ENCODE assay signal across 8 mouse cellular contexts in the genomic region with DNA sequence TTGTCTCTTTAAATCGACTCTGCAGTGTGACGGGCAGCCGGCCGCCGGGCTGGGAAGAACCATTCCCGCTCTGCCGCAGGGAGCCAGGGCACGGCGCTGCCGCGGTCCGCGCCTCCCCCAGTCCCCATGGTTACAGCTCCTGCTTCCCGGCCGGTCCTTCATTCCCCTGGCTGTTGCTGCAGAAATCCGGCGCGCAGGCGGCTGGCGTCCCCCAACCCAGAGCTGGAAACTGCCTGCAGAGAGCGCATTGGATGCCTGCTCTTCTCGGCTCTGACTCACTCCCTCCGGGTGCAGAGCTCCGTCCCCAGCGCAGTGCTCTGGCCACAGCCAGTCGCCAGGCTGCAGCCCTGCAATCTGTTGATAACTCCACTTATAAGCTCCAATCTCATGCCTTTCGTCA. TPM values are rescaled to one million over a fixed set of nuclear protein-coding genes. Genes with fewer than 3 reads are reported as not detected.
A peak's percentile ranks its signal among the peaks of the same experiment; 100 is the strongest.
DNase-seq lines count a peak whose midpoint lies in the region; ATAC-seq and TF ChIP-seq lines count a peak whose summit lies in the region.

A gene (plus strand): TSS at position 139 of the 400 bp plus-strand sequence.

- 3% methylated on average over 27 of the region's 27 CpGs for WGBS in liver, postnatal 0 days (ENCODE audit: insufficient replicate concordance)
- whole genome bisulfite sequencing in embryonic facial prominence, embryonic 13.5 days = 1% methylated on average over 27 of the region's 27 CpGs
- under 1% methylated on average over 27 of the region's 27 CpGs for WGBS in heart, adult 2 months
- 4% methylated on average over 27 of the region's 27 CpGs for WGBS in liver, embryonic 11.5 days

- no peaks in the 10 kb centered on the region for H3K4me1 ChIP-seq in liver, postnatal 0 days (ENCODE audit: insufficient read depth)
- peaks cover 14% of the 10 kb centered on the region for H3K4me1 ChIP-seq in embryonic facial prominence, embryonic 13.5 days
- H3K4me1 ChIP-seq in heart, adult 2 months (ENCODE audit: control insufficient read depth, insufficient read depth, low read length) = no peaks in the 10 kb centered on the region
- no peaks in the 10 kb centered on the region for H3K4me1 ChIP-seq in liver, embryonic 11.5 days (replicated peaks; ENCODE audit: control insufficient read depth, insufficient read depth, low read length)

- H3K4me3 ChIP-seq in liver, postnatal 0 days (ENCODE audit: low read depth, low read length) = no peak within 1 kb of the TSS
- H3K4me3 ChIP-seq in embryonic facial prominence, embryonic 13.5 days = peak within 1 kb of the TSS; percentile 29
- peak within 1 kb of the TSS; percentile 2; the same call in 1 of the 2 replicates for H3K4me3 ChIP-seq in heart, adult 2 months
- H3K4me3 ChIP-seq in liver, embryonic 11.5 days (ENCODE audit: low read depth, low read length) = no peak within 1 kb of the TSS

- H3K27me3 ChIP-seq in liver, postnatal 0 days (ENCODE audit: insufficient read depth, low read length) = peaks cover 18% of the 10 kb centered on the region
- H3K27me3 ChIP-seq in embryonic facial prominence, embryonic 13.5 days = peaks cover 53% of the 10 kb centered on the region
- H3K27me3 ChIP-seq in heart, adult 2 months (ENCODE audit: control insufficient read depth, insufficient read depth, low read length) = no peaks in the 10 kb centered on the region
- H3K27me3 ChIP-seq in liver, embryonic 11.5 days (replicated peaks; ENCODE audit: control insufficient read depth, insufficient read depth, low read length) = peaks cover 30% of the 10 kb centered on the region

- TF ChIP-seq POLR2A in heart, adult 2 months (IDR thresholded peaks at IDR 0.05; ENCODE audit: insufficient read depth, low read depth, low read length) = no peak

- TF ChIP-seq EP300 in liver, postnatal 0 days (IDR thresholded peaks at IDR 0.05; ENCODE audit: low read depth) = no peak
- no peak for TF ChIP-seq EP300 in heart, adult 2 months (IDR thresholded peaks at IDR 0.05; ENCODE audit: insufficient read depth, low read depth, low read length)

- no peaks in the 10 kb centered on the region for H3K36me3 ChIP-seq in liver, postnatal 0 days (replicated peaks; ENCODE audit: insufficient read depth, low read length)
- no peaks in the 10 kb centered on the region for H3K36me3 ChIP-seq in embryonic facial prominence, embryonic 13.5 days
- H3K36me3 ChIP-seq in heart, adult 2 months (ENCODE audit: control insufficient read depth, insufficient read depth, low read length) = no peaks in the 10 kb centered on the region
- H3K36me3 ChIP-seq in liver, embryonic 11.5 days (ENCODE audit: control insufficient read depth, insufficient read depth, low read length) = no peaks in the 10 kb centered on the region

- DNase-seq in liver = peak; percentile 33
- DNase-seq in liver, postnatal 0 days = no peak
- DNase-seq in heart, adult 2 months = peak; percentile 60 to 69
- DNase-seq in kidney, postnatal 10 days = peak; percentile 72
- DNase-seq in liver, embryonic 11.5 days (ENCODE audit: low spot score) = peak; percentile 43
- peak; percentile 87 for DNase-seq in retina, embryonic 14.5 days (ENCODE audit: low spot score)

- no peak within 1 kb of the TSS for H3K4me2 ChIP-seq in liver, postnatal 0 days (ENCODE audit: low read depth, low read length)
- H3K4me2 ChIP-seq in embryonic facial prominence, embryonic 13.5 days = peak within 1 kb of the TSS; percentile 59
- H3K4me2 ChIP-seq in liver, embryonic 11.5 days = peak within 1 kb of the TSS; percentile 21; the same call in 1 of the 2 replicates

- no peak within 1 kb of the TSS for H3K9ac ChIP-seq in liver, postnatal 0 days (replicated peaks)
- peak within 1 kb of the TSS; percentile 58; the same call in 1 of the 2 replicates for H3K9ac ChIP-seq in embryonic facial prominence, embryonic 13.5 days
- no peak within 1 kb of the TSS for H3K9ac ChIP-seq in heart, adult 2 months (ENCODE audit: low read depth, low read length)
- H3K9ac ChIP-seq in liver, embryonic 11.5 days (ENCODE audit: low read depth, low read length) = no peak within 1 kb of the TSS

- no peak for ATAC-seq in liver, postnatal 0 days
- ATAC-seq in embryonic facial prominence, embryonic 13.5 days (ENCODE audit: insufficient number of reproducible peaks, insufficient read depth, low FRiP score, low TSS enrichment, low read depth) = peak; percentile 66; the same call in 1 of the 2 replicates
- ATAC-seq in liver, embryonic 11.5 days (replicated peaks; ENCODE audit: low FRiP score) = peak; percentile 32; the same call in 1 of the 2 replicates
- ATAC-seq in erythroblast, adult 5-6 weeks (replicated peaks; ENCODE audit: low FRiP score, poor library complexity, severe bottlenecking) = no peak

- intact Hi-C loops in heart, adult 2 months (cut with DNase I) = no loop called here

- H3K79me2 ChIP-seq in heart, adult 2 months (replicated peaks; ENCODE audit: control insufficient read depth, insufficient read depth, low read length) = no peaks in the 10 kb centered on the region

- H3K9me3 ChIP-seq in liver, postnatal 0 days (ENCODE audit: low read length) = no peaks in the 10 kb centered on the region
- H3K9me3 ChIP-seq in embryonic facial prominence, embryonic 13.5 days = no peaks in the 10 kb centered on the region
- no peaks in the 10 kb centered on the region for H3K9me3 ChIP-seq in liver, embryonic 11.5 days (ENCODE audit: control insufficient read depth, low read length)

- TF ChIP-seq CTCF in liver, postnatal 0 days (IDR thresholded peaks at IDR 0.05; ENCODE audit: low read depth) = no peak
- 0 out of 2 replicates have a peak, but pooled peaks have one; percentile 4 for TF ChIP-seq CTCF in heart, adult 2 months (IDR thresholded peaks at IDR 0.05)

- H3K27ac ChIP-seq in liver, postnatal 0 days (ENCODE audit: low read depth) = no peak within 1 kb of the TSS
- no peak within 1 kb of the TSS for H3K27ac ChIP-seq in embryonic facial prominence, embryonic 13.5 days
- no peak within 1 kb of the TSS for H3K27ac ChIP-seq in heart, adult 2 months
- no peak within 1 kb of the TSS for H3K27ac ChIP-seq in liver, embryonic 11.5 days (ENCODE audit: low read depth, low read length)

RNA-seq across cellular contexts. Expression of the gene that starts here (rescaled TPM):
- polyA plus RNA-seq in liver, postnatal 0 days (2015; fragmentation: Nextera tagmentation; extraction: Ambion mirVana) = not detected in 2 replicates
- 1.4 and 2.7 TPM in 2 replicates for polyA plus RNA-seq in embryonic facial prominence, embryonic 13.5 days (2015; fragmentation: Nextera tagmentation; extraction: Ambion mirVana)
- under 1 TPM in 1 of 2 experiments, not detected in 1; 0.09 TPM for total RNA-seq in heart, adult 2 months (2021)
- 0.04 and 0.06 TPM in 2 replicates for polyA plus RNA-seq in heart, adult 2 months (2012; rRNA removed)
- polyA plus RNA-seq in liver, embryonic 11.5 days (2014; fragmentation: Nextera tagmentation; extraction: Ambion mirVana) = 0.08 TPM in 1 of 2 replicates, not detected in the other
- not detected in 2 replicates for total RNA-seq in erythroblast, adult 5-6 weeks (2015; ENCODE audit: low replicate concordance)
- total RNA-seq in erythroblast, adult 5-6 weeks (2017; ENCODE audit: low replicate concordance) = not detected in 2 replicates

Comparison
In these comparisons a context has a peak if more than half of its experiments do, and no peak if none do; other contexts are left out.
1. Peak in DNase-seq and H3K4me3 ChIP-seq in heart, adult 2 months; RNA of the gene not detected or under 1 TPM.
2. Peak in DNase-seq, ATAC-seq and H3K4me2 ChIP-seq in liver, embryonic 11.5 days; RNA of the gene not detected or under 1 TPM.